Mouse (Mus musculus) Muller cell, postnatal 12 days (primary cell): ENCODE data around the gene Tmem201.
"Not testable (repeated sequence)": the region's sequence is repeated elsewhere in the genome, so short reads cannot be mapped to it uniquely, and the experiment has no call there.

Source experiments
- DNase-seq: peaks from one replicate; pipeline ENCODE4 v3.0.0-alpha.2; 2015; ENCODE audit errors: inconsistent ontology term

Gene Tmem201

DNA sequence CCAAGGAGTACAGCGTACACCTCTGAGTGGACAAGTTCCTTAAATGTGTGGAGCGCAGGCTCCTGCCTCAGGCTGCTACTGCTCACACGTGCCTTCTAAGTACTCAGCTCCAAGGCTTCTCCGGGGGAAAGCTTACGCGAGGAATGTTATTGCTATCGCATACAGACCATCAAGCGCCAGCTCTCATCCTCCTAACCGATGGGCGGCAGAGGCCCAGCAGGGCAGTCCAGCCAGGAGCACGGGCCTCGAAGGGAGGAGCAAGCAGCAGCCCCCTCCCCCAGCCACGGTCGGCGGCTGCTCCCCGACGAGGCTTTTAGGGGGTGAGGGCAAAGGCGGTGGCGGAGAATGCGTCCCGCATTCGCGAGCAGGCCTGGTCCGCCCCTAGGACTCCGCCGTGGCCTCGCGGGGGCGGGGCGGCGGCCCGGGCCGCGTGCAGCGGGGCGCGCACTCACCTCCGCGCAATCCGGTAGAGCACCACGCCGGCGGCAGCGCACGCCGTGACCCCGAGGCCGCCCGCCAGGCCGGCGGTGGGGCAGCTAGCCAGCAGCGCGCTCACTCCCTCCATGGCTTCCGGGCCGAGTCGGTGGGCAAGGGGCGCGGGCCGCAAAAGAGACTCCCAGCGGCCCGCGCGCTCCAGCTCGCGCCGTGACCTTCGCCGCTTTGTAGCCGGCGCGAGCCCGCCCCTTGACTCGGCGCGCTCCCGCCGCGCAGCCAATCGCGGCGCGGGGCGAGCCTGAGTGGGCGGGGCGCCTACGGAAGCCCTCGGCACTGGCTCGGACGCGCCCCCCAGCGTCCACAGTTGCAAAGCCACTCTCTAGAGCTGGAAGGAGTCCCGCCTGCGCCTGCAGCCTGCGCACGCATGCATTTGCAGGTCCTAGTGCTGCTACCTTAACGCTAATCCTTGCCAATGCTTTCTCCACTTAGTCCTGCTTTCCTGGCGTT lies at the start of gene Tmem201:
TSS of gene Tmem201 (minus strand) at position 662 of the 942 bp plus-strand sequence.
- DNase-seq, result peak; percentile 96

DNA sequence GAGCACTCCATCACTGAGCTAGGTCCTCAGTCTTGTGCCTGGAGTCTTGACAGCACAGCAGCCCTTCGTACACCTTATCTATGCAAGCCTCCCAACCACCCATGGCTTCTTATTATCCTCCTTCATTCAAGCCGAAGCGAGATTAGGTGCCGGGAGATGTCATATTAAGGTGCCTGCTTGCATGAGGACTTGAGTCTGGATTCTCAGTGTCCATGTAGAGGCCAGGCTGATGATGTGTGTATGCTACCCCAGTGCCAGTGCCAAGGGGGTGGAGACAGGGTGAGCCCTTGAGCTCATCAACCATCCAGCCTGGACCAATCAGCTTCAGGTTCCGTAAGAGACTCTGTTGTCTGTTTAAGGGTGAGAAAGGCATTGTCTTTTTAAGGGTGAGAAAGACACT lies 47.1 kb upstream of the Tmem201 start:
- DNase-seq, result no peak

- no peak for DNase-seq
Measured at GRCm38 (mm10) chr4:149784371-149784770, 46.5 kb upstream of the Tmem201 start.

GRCm38 (mm10) chr4:149782975-149783374 lies 45.1 kb upstream of the Tmem201 start:
- no peak for DNase-seq

- peak; percentile 56 for DNase-seq
Measured at GRCm38 (mm10) chr4:149780565-149781356, 42.9 kb upstream of the Tmem201 start.

- no peak for DNase-seq
Measured at GRCm38 (mm10) chr4:149779966-149780365, 42.1 kb upstream of the Tmem201 start.

DNA sequence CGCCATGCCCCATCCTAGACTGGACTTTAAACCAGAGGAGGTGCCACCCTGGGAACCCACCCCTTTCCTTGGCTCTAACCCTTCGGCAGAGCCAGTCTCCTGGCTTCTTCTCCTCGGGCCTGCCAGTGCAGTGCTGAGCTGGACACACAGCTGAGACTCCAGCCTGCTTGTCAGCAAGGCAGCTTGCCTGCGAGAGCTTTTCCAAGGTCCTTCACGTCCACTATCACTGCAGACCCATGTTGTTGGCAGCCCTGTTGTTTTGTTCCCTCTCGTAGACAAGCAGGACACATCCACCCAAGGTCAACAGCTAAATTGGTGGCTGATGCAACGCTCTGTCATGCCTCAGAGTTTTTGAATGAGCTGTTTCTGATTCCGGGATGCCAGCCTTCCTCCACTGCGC lies 39.3 kb upstream of the Tmem201 start:
- DNase-seq, result no peak

GRCm38 (mm10) chr4:149775760-149776362 lies 38.0 kb upstream of the Tmem201 start:
- DNase-seq, result peak; percentile 41

DNA sequence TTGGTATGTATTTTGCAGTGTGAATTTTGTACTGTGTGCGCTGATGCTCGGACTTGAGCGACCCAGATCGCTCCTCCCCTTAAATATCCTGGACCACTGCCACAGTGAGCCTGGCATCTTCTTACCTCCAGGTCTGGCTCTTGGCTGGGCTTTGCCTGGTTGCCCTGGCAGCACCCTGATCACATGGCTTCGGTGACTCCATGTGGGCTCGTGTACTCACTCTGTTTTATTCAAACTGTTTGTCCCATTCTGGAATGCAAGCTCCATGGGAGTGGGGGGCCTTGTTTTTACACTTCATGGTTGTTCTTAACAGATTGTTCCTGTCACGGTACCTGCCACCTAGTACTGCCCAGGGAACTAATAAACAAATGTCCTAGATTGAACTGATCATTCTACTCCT lies 37.5 kb upstream of the Tmem201 start:
- peak; percentile 17 for DNase-seq

DNA sequence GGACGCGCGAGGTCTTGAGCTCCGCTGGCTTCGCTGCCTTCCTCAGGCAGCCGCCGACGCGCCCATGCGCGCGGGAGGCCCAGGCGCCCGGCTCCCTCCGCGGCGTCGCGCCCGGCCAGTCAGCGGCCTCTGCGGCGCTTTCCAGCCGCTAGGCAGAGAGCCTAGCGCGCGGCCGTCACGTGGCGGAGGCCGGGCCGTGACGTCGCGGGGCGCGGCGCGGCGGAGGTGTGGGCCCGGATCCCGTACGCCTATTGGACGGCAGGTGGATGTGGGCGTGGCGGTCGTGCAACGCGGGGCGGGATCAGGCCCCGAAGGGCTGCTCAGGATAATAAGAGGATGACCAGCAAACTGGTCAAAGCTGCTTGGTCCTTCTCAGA lies 36.2 kb upstream of the Tmem201 start, which contains the start of gene Slc25a33:
TSS of gene Slc25a33 (minus strand) at position 184 of the 377 bp plus-strand sequence.
- DNase-seq, result peak; percentile 97

DNA sequence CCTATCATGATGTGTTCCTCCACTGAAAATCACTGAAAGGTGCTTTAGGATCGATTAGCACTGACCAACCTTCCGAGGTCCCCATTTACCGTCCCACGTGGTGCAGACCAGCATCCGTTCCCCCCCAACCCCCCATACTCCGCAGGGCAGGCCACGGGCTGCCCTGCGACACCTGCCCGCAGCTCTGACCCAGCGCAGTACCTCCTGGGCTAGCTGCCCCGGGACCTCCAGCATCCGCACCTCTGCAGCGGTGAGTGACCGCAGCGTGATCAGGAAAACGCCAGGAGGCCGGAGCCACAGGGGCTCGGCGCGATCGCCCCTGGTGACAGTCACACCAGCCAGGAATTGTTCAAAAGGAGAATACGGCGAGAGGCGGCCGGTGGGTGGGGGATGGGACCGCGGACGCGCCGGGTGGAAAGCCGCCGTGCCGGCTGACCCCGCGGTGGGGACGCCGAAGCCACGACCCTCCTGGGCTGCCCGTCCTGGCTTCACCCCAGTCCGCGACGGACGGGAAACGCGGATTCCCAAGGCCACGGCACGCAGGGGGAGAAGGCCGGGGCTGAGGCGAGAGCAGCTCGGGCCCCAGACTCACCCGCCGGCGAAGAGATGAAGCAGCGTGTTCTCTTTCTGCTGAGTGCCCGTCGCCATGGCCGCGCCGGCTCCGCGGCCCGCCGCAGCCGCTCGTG lies 35.7 kb upstream of the Tmem201 start:
- no peak for DNase-seq

DNA sequence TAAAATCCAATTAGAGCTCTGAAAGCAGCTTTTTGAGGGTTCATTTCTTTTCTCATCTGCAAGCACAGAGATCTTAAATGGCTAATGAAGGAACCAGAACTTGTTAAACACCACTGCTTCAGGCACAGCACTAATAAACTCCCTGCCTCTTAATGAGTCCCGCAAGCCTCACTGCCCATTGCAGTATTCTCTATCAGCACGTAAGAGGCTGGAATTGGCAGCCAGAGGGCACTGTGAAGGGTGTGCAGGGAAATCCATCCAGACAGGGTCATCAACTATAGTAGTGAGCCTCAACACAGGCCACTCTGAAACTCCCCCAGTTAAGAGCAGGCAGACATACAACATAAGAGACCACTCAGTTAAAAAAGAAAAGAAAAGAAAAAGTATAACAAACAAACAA lies 34.5 kb upstream of the Tmem201 start:
- peak; percentile 59 for DNase-seq

- no peak for DNase-seq
Measured at GRCm38 (mm10) chr4:149765201-149765600, 27.4 kb upstream of the Tmem201 start.

DNA sequence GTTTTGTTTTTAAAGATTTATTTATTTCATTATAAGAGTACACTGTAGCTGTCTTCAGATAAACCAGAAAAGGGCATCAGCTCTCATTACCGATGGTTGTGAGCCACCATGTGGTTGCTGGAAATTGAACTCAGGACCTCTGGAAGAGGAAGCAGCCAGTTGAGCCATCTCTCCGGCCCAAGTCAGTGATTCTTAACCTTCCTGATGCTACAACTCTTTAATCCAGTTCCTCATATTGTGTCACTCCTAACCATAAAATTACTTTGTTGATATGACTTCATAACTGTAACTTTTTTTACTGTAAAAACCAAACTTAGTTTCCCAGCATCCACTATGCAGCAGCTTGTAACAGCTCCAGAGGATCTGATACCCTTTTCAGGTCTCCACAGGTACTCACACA lies 25.5 kb upstream of the Tmem201 start:
- DNase-seq, result no peak

GRCm38 (mm10) chr4:149759517-149759916 lies 21.7 kb upstream of the Tmem201 start:
- DNase-seq, result no peak

DNA sequence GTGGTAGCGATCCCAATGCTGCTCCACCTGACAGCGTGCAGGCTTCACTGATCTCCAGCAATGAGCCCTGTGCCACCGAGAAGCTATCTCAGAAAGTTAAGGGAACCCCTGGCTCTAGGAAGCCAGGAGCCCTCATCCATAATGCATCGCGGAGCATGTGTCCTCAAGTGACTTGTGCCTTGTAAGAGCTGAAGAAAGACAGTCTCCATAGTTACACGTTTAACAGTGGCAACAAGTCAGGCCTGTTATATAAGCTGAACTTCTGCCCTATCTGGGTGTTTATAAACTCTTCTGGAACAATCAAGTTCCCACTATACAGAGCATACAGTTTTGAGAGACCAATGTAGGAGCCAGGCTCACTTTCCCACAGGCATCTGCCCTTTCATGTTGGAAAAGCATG lies 20.6 kb upstream of the Tmem201 start:
- DNase-seq, result no peak

DNA sequence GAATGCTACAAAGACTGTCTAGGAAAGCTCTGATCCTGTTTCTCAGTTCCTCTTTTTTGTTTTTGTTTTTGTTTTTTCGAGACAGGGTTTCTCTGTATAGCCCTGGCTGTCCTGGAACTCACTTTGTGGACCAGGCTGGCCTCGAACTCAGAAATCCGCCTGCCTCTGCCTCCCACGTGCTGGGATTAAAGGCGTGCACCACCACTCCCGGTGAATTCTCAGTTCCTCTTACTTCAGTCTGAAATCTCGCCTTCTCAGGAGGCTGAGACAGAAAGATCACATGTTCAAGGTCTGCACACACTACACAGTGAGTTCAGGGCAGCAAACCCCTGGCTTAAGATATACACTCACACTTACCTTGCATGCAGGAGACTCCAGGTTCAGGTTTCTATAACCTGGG lies 18.7 kb upstream of the Tmem201 start:
- DNase-seq, result not testable (repeated sequence)

DNA sequence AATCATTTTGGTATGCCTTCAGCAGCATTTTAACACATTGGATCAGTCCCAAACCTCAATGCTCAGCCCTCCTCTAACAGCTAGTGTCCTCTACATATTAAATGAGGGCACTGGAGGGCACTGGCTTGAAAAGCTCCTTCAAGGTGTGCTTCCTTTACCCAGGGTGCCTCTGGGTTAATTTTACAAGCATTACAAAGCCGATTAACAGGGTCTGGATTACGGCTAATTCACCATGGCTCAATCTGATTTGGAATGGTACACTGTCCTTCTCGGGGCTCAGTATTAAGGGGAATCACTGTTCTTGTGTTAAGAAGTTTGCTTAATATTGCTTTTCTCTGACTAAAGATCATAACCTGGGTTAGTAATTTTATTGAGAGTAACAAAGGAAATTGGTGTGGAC lies 15.0 kb upstream of the Tmem201 start:
- DNase-seq, result no peak

DNA sequence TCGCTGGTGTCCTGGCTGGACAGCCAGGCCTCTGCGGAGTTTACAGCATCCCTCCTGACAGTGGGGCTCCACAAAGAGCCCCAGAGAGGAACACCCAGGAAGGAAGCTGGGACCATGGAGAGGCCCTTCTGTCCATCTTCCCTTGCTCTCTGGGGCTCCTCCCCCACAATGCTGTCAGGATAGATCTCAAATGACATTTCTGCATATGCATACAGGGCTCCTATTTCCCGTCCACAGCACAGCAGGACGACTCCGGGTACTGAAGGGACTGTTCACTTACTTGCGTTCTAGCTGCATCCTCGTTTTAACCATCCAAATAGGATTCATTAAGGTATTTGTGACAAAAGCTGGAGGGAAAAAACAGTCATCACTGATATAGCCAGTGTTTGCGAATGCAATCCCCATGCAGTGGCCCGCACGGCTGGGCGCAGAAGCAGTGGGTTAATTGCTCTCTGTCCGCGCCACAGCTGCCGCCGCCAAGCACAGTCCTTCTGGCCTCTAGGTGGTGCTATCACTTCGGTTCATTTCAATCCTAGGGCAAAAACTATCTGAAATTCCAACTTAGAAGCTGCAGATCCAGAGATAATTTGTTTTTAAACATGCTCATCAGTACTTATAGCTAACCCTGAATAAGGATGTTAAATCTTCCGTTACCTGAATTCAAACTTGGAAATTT lies 14.4 kb upstream of the Tmem201 start:
- peak; percentile 59 for DNase-seq

DNA sequence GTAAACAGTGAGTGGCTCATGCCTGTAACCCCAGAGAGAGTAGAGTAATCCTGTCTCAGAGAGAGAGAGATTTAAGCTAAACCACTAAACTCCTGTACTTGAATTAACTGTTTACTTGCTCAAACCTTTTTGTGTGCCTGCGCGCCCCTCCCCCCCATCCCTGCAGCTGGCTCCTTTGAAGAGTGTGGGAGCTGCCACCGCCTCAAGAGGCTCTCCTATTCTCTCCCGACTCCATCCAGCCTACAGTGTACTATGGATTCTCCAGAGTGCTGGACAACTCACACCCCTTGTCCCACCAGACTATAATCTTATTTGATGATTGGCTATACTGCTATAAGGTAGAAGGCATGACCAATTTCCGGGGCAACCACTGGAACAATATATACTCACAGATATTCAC lies 12.8 kb upstream of the Tmem201 start:
- no peak for DNase-seq

DNA sequence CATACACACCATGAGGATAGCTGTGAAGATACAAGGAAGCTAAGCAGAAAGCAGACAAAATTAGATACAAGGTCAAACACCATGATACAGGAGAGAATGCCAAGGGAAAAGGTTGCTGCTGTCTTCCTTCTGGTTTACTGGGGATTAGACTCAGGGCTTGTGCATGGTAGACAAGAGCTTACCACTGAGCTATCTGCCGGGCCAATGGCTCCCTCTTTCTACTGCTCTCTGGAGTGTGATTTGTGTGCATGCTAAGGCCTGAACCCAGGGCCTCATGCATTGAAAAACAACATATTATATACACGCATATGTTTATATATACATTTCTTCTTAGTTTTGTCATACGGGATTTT lies 11.8 kb upstream of the Tmem201 start:
- DNase-seq, result not testable (repeated sequence)
